Mouse (Mus musculus): Measurements from ENCODE around the gene Hrh1. TPM values are rescaled to one million over a fixed set of nuclear protein-coding genes. Genes with fewer than 3 reads are reported as not detected.
A peak's percentile ranks its signal among the peaks of the same experiment; 100 is the strongest.
"Not testable (repeated sequence)": the region's sequence is repeated elsewhere in the genome, so short reads cannot be mapped to it uniquely, and the experiment has no call there.

The Hrh1 gene
- total RNA-seq, 2 experiments from 2014 or later: 0.12 to 0.14 TPM

- intact Hi-C loops (cut with DNase I): no loop called here
- DNase-seq: no peak
Measured at GRCm38 (mm10) chr6:114456255-114457042, 58.7 kb downstream of the Hrh1 start.

- intact Hi-C loops (cut with DNase I): no loop called here
Measured at GRCm38 (mm10) chr6:114457299-114457698, 59.6 kb downstream of the Hrh1 start.

GRCm38 (mm10) chr6:114458191-114458590 is 60.5 kb downstream of the Hrh1 start:
- intact Hi-C loops (cut with DNase I): no loop called here
- peak in 1 of 2 experiments; percentile 34 for DNase-seq

More at GRCm38 (mm10) chr6:114457299-114457698, 59.6 kb downstream of the Hrh1 start:
- DNase-seq: no peak

GRCm38 (mm10) chr6:114459969-114460368 is 62.2 kb downstream of the Hrh1 start:
- intact Hi-C loops (cut with DNase I): loop anchor here (5.0 kb wide), 3 partner anchors 53 to 373 kb away; no protein-coding TSS in a partner anchor
- no peak for DNase-seq

- no peak for DNase-seq
- intact Hi-C loops (cut with DNase I): loop anchor here (5.0 kb wide), 3 partner anchors 54 to 374 kb away; no protein-coding TSS in a partner anchor
Measured at GRCm38 (mm10) chr6:114461536-114461935, 63.8 kb downstream of the Hrh1 start.

- DNase-seq: peak in 1 of 2 experiments; percentile 39
- intact Hi-C loops (cut with DNase I): loop anchor here (1.0 to 5.0 kb wide), 4 partner anchors 55 to 375 kb away; no protein-coding TSS in a partner anchor
Measured at GRCm38 (mm10) chr6:114462747-114463146, 65.0 kb downstream of the Hrh1 start.

GRCm38 (mm10) chr6:114473541-114473940 is 75.8 kb downstream of the Hrh1 start:
- no peak for DNase-seq

GRCm38 (mm10) chr6:114474059-114474458 is 76.3 kb downstream of the Hrh1 start:
- intact Hi-C loops (cut with DNase I): no loop called here
- no peak for DNase-seq

More at GRCm38 (mm10) chr6:114473541-114473940, 75.8 kb downstream of the Hrh1 start:
- intact Hi-C loops (cut with DNase I): no loop called here

GRCm38 (mm10) chr6:114474911-114475310 is 77.2 kb downstream of the Hrh1 start:
- intact Hi-C loops (cut with DNase I): no loop called here
- no peak for DNase-seq

- intact Hi-C loops (cut with DNase I): no loop called here
- peak; percentile 78 to 81 for DNase-seq
Measured at GRCm38 (mm10) chr6:114478771-114479170, 81.0 kb downstream of the Hrh1 start.

- intact Hi-C loops (cut with DNase I): no loop called here
Measured at GRCm38 (mm10) chr6:114479644-114480410, 82.1 kb downstream of the Hrh1 start.

GRCm38 (mm10) chr6:114489371-114489770 is 91.6 kb downstream of the Hrh1 start:
- intact Hi-C loops (cut with DNase I): no loop called here
- DNase-seq: no peak

More at GRCm38 (mm10) chr6:114479644-114480410, 82.1 kb downstream of the Hrh1 start:
- no peak for DNase-seq

GRCm38 (mm10) chr6:114492588-114492987 is 94.9 kb downstream of the Hrh1 start:
- intact Hi-C loops (cut with DNase I); DNase-seq: not testable (repeated sequence)

GRCm38 (mm10) chr6:114494987-114495386 is 97.3 kb downstream of the Hrh1 start:
- DNase-seq: peak in 1 of 2 experiments; percentile 23
- intact Hi-C loops (cut with DNase I): not testable (repeated sequence)

- intact Hi-C loops (cut with DNase I): not testable (repeated sequence)
- DNase-seq: peak; percentile 13 to 16
Measured at GRCm38 (mm10) chr6:114514038-114514437, 116.3 kb downstream of the Hrh1 start.

GRCm38 (mm10) chr6:114528709-114529108 is 131.0 kb downstream of the Hrh1 start:
- intact Hi-C loops (cut with DNase I); DNase-seq: not testable (repeated sequence)

Other genes starting within 250 kb of the Hrh1 start
- under 1 TPM; 0.10 to 0.20 TPM for gene Slc6a1, start 115.3 kb upstream of the Hrh1 start, total RNA-seq (2021)
- gene Atg7, start 245.2 kb downstream of the Hrh1 start, total RNA-seq (2021): 10 to 100 TPM; 15.3 to 16.1 TPM

Data from heart, postnatal 10 days (tissue).